Mouse (Mus musculus): Measurements from ENCODE around the gene Dph1.
"Not testable (repeated sequence)": the region's sequence is repeated elsewhere in the genome, so short reads cannot be mapped to it uniquely, and the experiment has no call there.

Dph1 gene

DNA sequence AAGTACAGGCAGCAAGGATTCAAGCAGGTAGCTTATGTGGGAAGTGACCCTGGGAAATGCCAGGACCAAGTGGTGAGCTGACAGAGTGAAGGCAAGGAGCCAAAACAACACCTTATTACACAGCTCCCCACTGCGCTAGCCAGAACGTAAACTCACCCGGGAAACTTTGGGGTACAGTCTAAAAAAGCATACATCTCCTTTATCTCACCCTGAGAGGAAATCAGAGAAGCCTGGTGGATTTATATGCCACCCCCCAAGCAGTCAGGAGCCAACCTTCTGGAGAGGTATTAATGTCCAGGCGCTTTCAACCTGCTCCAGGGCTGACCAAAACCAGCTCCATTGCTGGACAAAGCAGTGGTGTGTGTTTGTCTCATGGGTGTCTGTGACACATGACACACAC, 12.9 kb upstream of the Dph1 start:
- no peak for DNase-seq (ENCODE audit: low read depth)

DNA sequence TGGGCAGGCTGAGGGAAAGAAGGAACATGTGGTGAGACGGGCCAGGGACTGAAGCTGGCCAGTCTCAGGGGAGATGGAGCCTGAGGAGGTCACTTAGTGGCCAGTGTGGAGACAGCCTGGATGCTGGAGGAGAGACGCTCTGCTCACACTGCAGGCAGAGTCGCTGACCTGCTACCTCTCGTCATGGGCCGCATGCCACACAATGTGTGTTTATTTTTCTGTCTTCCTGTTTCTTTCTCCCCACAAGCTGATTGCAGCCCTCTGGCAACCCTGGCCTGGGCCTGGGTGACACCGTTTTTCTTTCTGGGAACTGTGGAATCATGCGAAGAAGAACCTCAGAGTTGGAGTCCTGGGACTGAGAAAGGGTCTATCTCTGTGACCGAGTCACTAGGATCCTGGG, 10.7 kb upstream of the Dph1 start:
- DNase-seq (ENCODE audit: low read depth), result no peak

DNA sequence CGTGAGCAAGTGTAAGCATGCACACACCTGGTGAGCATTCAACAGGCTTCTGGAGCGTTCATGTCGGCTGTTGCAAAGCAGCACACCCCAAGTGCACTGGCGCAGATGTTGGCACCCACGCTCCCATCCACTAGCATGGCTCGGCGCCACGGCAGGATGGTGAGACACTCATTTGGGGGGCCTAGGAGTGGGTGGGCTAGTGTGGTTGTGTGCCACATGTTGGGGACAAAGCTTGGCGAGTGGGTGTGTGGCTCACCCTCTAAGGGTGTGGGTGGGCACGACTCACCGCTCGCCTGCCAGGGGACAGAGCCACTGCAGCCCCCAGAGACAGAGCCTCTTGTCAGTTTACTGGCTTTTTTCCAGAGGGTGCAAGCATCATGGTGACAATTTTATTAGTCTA, 9.9 kb upstream of the Dph1 start:
- DNase-seq (ENCODE audit: low read depth), result no peak

- DNase-seq (ENCODE audit: low read depth), result peak; percentile 56
These were observed 8.9 kb upstream of the Dph1 start for GRCm38 (mm10) chr11:75199951-75200350.

DNA sequence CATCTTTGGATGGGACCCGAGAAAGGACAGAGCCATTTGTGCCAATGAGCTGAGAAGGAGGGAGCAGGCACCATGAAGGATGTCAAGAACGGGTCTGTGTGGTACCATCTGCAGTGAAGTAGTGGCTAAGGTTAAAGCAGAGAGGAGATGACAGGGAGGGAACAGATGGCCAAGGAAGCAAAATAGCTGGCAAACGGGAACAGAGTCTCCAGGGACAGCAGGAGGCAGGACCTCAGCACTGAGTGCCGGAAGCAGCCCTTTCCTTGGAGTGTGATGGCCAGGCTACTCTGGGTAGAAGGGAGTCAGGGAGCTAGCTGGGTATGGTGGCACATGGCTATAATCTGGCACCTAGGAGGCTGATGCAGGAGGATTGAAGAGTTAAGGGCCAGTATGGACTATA, 7.8 kb upstream of the Dph1 start:
- DNase-seq (ENCODE audit: low read depth), result no peak

- DNase-seq (ENCODE audit: low read depth), result peak; percentile 70
These were observed 6.9 kb upstream of the Dph1 start for GRCm38 (mm10) chr11:75197956-75198355.

GRCm38 (mm10) chr11:75196131-75196530, 5.1 kb upstream of the Dph1 start:
- no peak for DNase-seq (ENCODE audit: low read depth)

- peak; percentile 87 for DNase-seq (ENCODE audit: low read depth)
These were observed 3.9 kb upstream of the Dph1 start for GRCm38 (mm10) chr11:75194850-75195461.

GRCm38 (mm10) chr11:75194121-75194849, 3.2 kb upstream of the Dph1 start:
- peak; percentile 58 for DNase-seq (ENCODE audit: low read depth)

DNA sequence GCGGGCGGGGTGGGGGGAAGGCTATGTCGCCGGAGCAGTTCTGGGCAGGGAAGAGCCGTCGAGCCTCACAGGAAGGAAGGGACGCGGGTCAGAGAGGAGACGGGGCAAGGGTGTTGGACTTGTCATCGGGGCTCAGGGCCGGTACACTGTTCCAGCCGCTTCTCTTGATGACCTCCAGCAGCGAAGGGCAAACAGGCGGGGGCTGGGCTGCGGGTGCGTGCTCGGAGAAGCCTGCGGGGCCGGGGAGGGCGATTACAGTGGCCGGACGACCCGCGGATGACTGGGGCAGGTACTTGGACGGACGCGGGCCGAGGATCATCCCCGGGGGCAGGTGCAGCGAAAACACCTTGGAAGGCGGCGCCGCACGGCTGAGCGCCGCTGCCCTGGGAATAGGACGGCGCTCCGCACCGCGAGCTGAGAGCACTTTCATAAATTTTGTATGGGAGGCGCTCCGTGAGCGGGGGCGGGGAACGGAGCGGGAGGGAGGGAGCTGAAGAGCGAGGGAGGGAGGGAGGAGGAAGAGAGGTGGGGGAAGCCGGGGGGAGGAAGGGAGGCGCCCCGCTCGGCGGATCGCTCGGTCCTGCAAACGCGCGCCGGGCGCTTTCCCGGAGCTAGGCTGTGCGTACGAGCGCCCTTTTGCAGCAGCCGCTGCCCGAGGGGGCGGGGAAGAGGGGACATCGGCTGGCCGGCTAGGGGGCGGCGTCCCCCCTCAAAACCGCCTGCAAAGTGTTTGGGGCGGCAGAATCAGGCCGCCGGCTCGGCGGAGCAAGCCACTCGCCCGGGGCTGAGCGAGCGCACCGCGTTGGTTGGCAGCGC, 2.4 kb upstream of the Dph1 start, which contains the start of gene Rtn4rl1:
Gene Rtn4rl1, plus strand, starts transcription at position 528 of the 816 bp plus-strand sequence.
- peak; percentile 88 for DNase-seq (ENCODE audit: low read depth)

GRCm38 (mm10) chr11:75192336-75193214, 1.5 kb upstream of the Dph1 start:
- peak; percentile 87 for DNase-seq (ENCODE audit: low read depth)

DNA sequence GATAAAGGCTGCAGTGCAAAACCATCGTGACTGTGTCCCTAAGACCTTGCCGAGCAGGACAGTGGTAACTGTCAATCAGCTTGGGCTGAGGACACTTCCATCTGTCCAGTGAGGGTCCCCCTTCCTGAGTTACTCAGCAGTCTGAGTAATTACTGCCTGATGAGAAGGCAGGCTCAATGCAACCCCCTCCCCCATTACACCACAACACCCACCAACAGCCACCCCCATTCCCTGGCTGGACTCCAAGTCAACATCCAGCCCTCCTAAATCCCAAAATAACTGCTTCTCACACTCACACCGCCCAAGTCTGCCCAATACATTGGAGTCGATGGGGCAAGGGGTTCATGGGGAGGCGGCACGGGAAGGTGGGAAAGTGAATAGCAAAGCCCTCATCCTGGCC, 800 bp upstream of the Dph1 start:
- no peak for DNase-seq (ENCODE audit: low read depth)

- DNase-seq (ENCODE audit: low read depth), result peak; percentile 92
These were observed 693 bp downstream of the Dph1 start for GRCm38 (mm10) chr11:75190371-75190724.

DNA sequence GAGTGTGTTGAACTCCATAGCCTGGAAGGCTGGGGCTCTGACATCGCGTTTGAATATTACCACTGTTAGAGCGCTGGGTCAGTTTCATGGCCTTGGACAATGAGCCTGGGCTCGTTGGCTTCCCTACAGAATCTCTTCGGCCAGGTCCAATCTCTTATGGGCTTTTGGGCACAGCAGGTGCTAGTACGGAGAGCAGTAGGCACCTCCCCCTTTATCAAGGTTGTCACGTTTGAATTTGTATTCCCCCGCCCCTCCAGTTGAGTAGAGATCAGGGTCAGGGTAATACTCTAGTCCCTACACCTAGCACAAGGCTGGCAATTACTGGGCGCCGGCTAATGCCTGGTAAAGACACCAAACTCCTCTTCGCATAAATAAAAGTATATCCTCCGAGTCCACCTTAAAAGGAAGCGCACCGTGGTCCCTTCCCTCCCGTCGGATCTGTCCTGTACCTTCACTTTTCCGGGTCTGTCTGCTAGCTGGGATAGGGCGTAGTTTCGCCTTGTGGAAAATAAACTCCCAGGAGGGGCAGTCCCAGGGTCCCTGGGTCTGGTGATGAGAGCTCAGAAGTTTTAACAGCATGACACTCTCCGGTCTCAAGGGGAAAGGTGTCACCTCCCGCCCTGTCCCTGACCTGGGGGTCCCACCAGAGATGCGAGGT, 1.2 kb downstream of the Dph1 start:
- no peak for DNase-seq (ENCODE audit: low read depth)

DNA sequence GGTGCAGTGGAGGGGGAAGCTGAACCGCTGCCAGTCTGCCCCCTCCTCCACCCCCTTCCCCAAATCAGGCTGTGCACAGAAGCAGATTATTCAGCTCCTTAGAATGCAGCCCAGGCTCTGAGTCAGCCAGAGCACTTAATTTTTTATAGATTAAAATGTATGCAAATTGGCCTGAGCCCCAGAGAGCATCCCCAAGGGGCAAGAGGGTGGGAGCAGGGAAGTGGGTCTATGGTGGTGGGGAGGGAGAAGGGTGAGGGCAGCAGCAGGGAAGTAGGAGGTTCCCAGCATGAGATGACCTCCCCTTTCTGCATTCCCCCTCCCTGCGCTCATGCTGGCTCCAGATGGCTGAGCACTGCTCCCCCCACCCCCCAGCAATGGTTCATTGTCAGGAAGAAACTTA, 6.1 kb downstream of the Dph1 start:
- DNase-seq (ENCODE audit: low read depth), result no peak

DNA sequence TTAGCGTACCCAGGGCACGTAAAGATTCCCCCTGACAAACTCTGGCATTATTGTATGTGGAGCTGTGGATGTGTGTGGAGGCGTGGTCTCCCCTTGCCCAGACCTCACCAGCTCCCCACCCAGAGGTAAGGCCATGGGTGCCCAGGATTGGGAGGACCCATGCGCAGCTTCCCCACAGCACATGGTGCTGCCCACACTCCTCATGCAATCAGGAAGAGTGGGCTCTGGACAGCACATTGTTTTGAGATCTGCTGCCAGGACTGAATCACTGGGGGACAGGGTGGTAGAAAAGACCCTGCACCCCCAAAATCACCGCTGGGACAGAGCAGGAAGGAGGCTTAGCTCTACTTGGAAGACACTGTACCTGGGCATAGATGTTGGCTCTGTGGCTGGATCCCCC, 6.5 kb downstream of the Dph1 start:
- no peak for DNase-seq (ENCODE audit: low read depth)

DNA sequence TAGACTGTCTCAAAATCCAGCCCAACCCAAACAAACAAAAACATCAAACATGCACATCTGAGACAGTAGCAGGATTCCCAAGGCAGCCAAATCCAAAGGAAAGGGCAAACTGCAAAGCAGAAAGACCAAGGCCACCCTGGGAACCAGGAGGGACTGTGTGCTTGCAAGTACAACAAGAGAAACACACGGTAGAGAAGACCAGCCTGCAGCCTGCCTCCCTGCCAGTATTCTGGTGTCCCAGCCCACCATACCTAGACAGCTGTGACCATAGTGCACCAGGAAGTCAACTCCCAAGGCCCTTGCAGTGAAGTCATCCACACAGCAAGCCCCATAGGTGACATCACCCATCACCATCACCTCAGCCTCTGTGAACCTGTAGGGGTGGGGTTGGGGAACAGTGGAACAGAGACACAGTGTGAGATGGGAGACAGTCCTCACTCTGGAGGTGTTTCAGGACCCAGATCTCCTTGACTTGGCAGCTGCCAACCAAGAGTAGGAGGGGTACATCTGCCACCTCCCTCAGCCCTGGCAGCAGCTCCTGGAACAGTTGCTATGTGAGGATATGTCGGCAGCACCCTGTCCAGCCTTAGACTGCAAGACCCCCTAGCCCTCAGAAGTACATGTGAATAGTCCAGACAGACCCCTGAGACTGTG, 7.0 kb downstream of the Dph1 start:
- DNase-seq (ENCODE audit: low read depth), result no peak

- peak; percentile 95 for DNase-seq (ENCODE audit: low read depth)
These were observed 12.3 kb downstream of the Dph1 start, which contains the start of gene Ovca2 for GRCm38 (mm10) chr11:75178672-75179208. TSS of gene Ovca2 (minus strand) at chr11:75178835.

GRCm38 (mm10) chr11:75178011-75178410, 13.0 kb downstream of the Dph1 start:
- DNase-seq (ENCODE audit: low read depth), result no peak

DNA sequence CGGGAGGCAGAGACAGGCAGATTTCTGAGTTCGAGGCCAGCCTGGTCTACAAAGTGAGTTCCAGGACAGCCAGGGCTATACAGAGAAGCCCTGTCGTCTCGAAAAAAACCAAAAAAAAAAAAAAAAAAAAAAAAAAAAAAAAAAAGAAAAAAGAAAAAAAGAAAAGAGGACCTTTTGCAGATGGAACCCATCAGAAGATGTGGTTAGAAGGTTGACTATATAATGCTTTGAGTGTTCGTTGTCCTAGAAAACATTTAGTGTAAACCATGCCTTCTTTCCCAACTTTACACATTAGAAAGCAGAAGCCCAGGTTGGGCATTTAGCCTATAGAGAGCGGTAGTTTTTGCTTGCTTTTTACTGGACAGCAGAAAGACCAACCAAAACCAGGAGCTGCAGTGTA, 16.5 kb downstream of the Dph1 start:
- not testable (repeated sequence) for DNase-seq (ENCODE audit: low read depth)

GRCm38 (mm10) chr11:75173799-75174165, 17.3 kb downstream of the Dph1 start:
- no peak for DNase-seq (ENCODE audit: low read depth)
